Mouse (Mus musculus) thymus, adult 2 months (tissue): ENCODE results near the gene Auts2.

Experiments
- CTCF ChIP-seq: fragments of 200-500 bp; IDR thresholded peaks from 2 replicates; pipeline ENCODE4 v1.5.1; 2012; ENCODE audit warnings: mild to moderate bottlenecking, control low read depth, low read length, moderate library complexity, borderline replicate concordance; ENCODE audit not compliant: control insufficient read depth, poor library complexity, insufficient read depth; ENCODE audit errors: extremely low read depth
- POLR2A ChIP-seq: fragments of 200-500 bp; IDR thresholded peaks from 2 replicates; pipeline ENCODE4 v1.6.1; 2012; ENCODE audit warnings: mild to moderate bottlenecking, low read length, control low read depth, moderate library complexity; ENCODE audit not compliant: control insufficient read depth, poor library complexity, insufficient read depth; ENCODE audit errors: extremely low read depth

- TF ChIP-seq CTCF (no peak), POLR2A (no peak)
Observed at GRCm38 (mm10) chr5:131978939-131979338, 564.2 kb downstream of the Auts2 start.
